Mouse (Mus musculus): ENCODE results near the gene Fam234b. TPM values are rescaled to one million over a fixed set of nuclear protein-coding genes. Genes with fewer than 3 reads are reported as not detected.

Fam234b gene
- polyA plus RNA-seq, 1 experiment from 2014 or later = 103 TPM

DNA sequence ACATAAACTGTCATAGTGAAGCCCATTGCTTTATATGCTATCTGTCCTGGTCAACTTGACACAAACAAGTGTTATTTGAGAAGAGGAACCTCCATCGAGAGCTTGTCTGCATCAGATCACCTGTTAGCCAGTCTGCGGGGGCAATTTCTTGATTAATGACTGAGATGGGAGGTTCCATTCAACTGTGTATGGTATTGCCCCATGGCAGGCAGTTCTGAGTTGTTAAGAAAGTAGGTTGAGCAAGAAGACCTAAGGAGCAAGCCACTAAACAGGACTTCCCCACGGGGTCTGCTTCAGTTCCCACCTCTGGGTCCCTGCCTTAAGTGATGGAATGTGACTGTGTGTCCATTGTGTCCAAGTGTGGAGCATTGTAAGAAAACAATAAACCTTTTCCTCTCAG, 28.5 kb upstream of the Fam234b start:
- Histone ChIP-seq H3K4me3 (replicated peaks; ENCODE audit: low read length) (no peak overlapping the region), H3K9ac (replicated peaks; ENCODE audit: low read depth, low read length) (no peak overlapping the region), H3K27me3 (replicated peaks; ENCODE audit: control insufficient read depth, insufficient read depth, low read length) (no peaks in the 10 kb centered on the region), H3K27ac (ENCODE audit: low read length) (no peak overlapping the region), H3K9me3 (ENCODE audit: control insufficient read depth, low read length) (no peaks in the 10 kb centered on the region), H3K4me1 (replicated peaks; ENCODE audit: control insufficient read depth, insufficient read depth, low read length) (peaks cover 8% of the 10 kb centered on the region), H3K36me3 (ENCODE audit: control insufficient read depth, insufficient read depth) (no peaks in the 10 kb centered on the region), H3K4me2 (ENCODE audit: low read length) (no peak overlapping the region)
- 89% methylated on average over 3 of the region's 3 CpGs for WGBS
- ATAC-seq = no peak

DNA sequence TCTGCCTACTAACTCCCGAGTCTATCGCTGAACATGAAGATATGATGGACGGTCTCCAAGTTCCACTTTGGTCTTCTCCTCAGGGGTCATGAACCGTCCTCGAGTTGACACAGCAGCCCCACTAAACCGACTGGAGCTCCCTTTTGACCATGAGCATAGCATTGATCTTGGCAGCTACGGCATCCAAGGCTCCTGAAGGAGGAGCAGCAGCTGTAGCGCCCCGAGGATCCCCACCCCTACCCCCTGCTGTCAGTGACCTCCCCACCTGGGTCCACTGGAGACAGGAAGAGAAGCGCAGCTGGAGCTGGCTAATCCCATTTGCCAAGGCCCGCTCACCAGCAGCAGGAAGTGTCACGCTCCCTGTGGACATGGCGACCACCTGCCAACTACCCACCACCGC, 26.0 kb upstream of the Fam234b start:
- WGBS = 80% methylated on average over 14 of the region's 14 CpGs
- H3K4me2 ChIP-seq (ENCODE audit: low read length) = no peak overlapping the region
- H3K9ac ChIP-seq (replicated peaks; ENCODE audit: low read depth, low read length) = no peak overlapping the region
- no peaks in the 10 kb centered on the region for H3K9me3 ChIP-seq (ENCODE audit: control insufficient read depth, low read length)
- ATAC-seq = no peak
- no peaks in the 10 kb centered on the region for H3K27me3 ChIP-seq (replicated peaks; ENCODE audit: control insufficient read depth, insufficient read depth, low read length)
- no peaks in the 10 kb centered on the region for H3K36me3 ChIP-seq (ENCODE audit: control insufficient read depth, insufficient read depth)
- no peak overlapping the region for H3K27ac ChIP-seq (ENCODE audit: low read length)
- H3K4me1 ChIP-seq (replicated peaks; ENCODE audit: control insufficient read depth, insufficient read depth, low read length) = peaks cover 8% of the 10 kb centered on the region
- H3K4me3 ChIP-seq (replicated peaks; ENCODE audit: low read length) = no peak overlapping the region

DNA sequence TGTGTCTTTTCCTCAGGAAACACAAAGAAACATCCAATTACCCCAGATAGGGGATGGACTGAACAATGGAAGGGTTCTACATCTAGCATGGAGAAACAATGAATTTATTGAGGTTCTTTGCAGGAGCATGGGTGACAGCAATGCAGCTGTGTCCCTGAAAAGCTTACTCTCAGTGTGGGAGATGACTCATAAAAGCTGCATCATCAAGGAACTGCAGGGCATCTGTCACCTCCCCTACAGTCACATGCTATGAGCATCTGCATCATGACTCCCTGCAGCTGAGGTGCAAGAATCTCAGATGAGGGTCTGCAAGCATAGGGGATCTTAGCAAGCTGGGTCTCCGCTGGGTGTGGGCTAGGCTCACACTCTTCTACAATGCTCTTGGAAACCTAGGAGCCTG, 22.8 kb upstream of the Fam234b start:
- no peak overlapping the region for H3K4me2 ChIP-seq (ENCODE audit: low read length)
- WGBS = 95% methylated on average over 1 of the region's 1 CpGs
- no peaks in the 10 kb centered on the region for H3K4me1 ChIP-seq (replicated peaks; ENCODE audit: control insufficient read depth, insufficient read depth, low read length)
- H3K27me3 ChIP-seq (replicated peaks; ENCODE audit: control insufficient read depth, insufficient read depth, low read length) = no peaks in the 10 kb centered on the region
- H3K9me3 ChIP-seq (ENCODE audit: control insufficient read depth, low read length) = no peaks in the 10 kb centered on the region
- H3K27ac ChIP-seq (ENCODE audit: low read length) = no peak overlapping the region
- no peak for ATAC-seq
- H3K4me3 ChIP-seq (replicated peaks; ENCODE audit: low read length) = no peak overlapping the region
- H3K9ac ChIP-seq (replicated peaks; ENCODE audit: low read depth, low read length) = no peak overlapping the region
- no peaks in the 10 kb centered on the region for H3K36me3 ChIP-seq (ENCODE audit: control insufficient read depth, insufficient read depth)

DNA sequence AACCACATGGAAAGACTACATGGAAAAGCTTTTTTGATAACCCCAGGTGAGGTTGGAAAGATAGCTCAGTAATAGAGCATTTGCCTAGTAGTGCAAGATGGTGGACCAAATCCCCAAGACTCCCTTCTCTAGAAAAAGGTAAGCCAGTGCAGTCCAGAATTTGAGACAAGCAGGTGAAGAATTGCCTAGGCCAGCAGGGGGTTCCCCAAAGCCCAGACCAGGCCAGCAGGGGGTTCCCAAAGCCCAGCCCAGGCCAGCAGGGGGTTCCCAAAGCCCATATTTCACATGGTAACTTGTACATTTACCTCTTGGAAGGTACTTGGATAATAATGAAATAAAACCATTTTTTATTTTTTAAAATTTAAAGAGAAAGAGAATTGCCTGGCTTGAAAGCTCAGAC, 20.5 kb upstream of the Fam234b start:
- Histone ChIP-seq H3K4me2 (ENCODE audit: low read length) (no peak overlapping the region), H3K4me3 (replicated peaks; ENCODE audit: low read length) (no peak overlapping the region), H3K27ac (ENCODE audit: low read length) (no peak overlapping the region), H3K9me3 (ENCODE audit: control insufficient read depth, low read length) (no peaks in the 10 kb centered on the region), H3K4me1 (replicated peaks; ENCODE audit: control insufficient read depth, insufficient read depth, low read length) (no peaks in the 10 kb centered on the region), H3K36me3 (ENCODE audit: control insufficient read depth, insufficient read depth) (no peaks in the 10 kb centered on the region), H3K27me3 (replicated peaks; ENCODE audit: control insufficient read depth, insufficient read depth, low read length) (no peaks in the 10 kb centered on the region), H3K9ac (replicated peaks; ENCODE audit: low read depth, low read length) (no peak overlapping the region)
- ATAC-seq = no peak

DNA sequence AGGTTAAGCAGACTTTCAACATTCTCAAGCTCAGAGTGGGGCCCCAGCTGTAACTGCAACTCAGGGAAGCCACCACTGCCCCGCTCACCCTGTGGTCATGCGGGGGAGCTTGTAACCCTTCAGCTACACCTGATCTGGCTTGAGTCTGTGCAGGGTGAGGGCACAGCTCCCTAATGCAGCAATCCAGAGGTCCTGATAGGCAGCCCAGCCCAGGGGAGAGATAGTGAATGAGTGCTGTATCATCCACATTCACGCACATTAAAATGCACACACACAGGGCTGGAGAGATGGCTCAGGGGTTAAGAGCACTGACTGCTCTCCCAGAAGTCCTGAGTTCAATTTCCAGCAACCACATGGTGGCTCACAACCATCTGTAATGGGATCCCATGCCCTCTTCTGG, 19.2 kb upstream of the Fam234b start:
- Histone ChIP-seq H3K36me3 (ENCODE audit: control insufficient read depth, insufficient read depth) (no peaks in the 10 kb centered on the region), H3K9me3 (ENCODE audit: control insufficient read depth, low read length) (no peaks in the 10 kb centered on the region), H3K4me3 (replicated peaks; ENCODE audit: low read length) (no peak overlapping the region), H3K4me1 (replicated peaks; ENCODE audit: control insufficient read depth, insufficient read depth, low read length) (no peaks in the 10 kb centered on the region), H3K27ac (ENCODE audit: low read length) (no peak overlapping the region), H3K9ac (replicated peaks; ENCODE audit: low read depth, low read length) (no peak overlapping the region), H3K4me2 (ENCODE audit: low read length) (no peak overlapping the region), H3K27me3 (replicated peaks; ENCODE audit: control insufficient read depth, insufficient read depth, low read length) (no peaks in the 10 kb centered on the region)
- no peak for ATAC-seq
- 56% methylated on average over 3 of the region's 3 CpGs for WGBS

DNA sequence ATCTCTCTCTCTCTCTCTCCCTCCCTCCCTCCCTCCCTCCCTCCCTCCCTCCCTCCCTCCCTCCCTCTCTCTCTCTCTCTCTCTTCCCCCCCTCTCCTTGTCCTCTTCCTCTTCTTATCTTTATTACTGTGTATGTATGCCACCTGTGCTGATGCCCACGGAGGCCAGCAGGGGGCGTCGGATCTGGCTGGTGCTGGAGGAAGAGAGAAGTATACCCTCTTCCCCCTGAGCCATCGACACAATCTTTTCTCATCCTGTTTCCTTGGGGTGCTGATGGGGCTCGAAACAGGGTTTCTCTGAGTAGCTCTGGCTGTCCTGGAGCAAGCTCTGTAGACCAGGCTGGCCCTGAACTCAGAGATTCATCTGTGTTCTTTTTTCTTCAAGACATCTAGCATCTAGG, 14.9 kb upstream of the Fam234b start:
- Histone ChIP-seq H3K4me2 (ENCODE audit: low read length) (no peak overlapping the region), H3K36me3 (ENCODE audit: control insufficient read depth, insufficient read depth) (no peaks in the 10 kb centered on the region), H3K27me3 (replicated peaks; ENCODE audit: control insufficient read depth, insufficient read depth, low read length) (no peaks in the 10 kb centered on the region), H3K27ac (ENCODE audit: low read length) (no peak overlapping the region), H3K9ac (replicated peaks; ENCODE audit: low read depth, low read length) (no peak overlapping the region), H3K4me3 (replicated peaks; ENCODE audit: low read length) (no peak overlapping the region), H3K4me1 (replicated peaks; ENCODE audit: control insufficient read depth, insufficient read depth, low read length) (no peaks in the 10 kb centered on the region), H3K9me3 (ENCODE audit: control insufficient read depth, low read length) (no peaks in the 10 kb centered on the region)
- WGBS = 56% methylated on average over 4 of the region's 5 CpGs
- ATAC-seq = no peak

DNA sequence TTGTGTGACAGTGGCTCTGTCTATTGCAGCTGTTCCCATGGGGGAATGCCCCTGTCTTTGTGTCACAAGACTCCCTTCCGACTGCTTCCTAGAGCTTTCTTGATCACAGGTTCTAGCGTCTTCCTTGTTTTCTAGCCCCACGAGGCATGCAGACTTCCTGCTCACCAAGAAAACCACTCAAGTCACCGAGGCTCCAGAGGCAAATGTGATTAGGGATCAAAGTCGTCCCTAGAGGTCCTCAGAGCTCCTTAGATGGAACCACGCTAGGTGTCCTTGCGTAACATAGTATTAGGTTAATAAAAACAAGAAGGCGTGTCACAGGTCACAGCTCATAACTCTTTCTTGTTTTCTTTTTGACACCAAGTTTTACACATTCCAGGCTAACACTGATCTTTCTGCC, 13.8 kb upstream of the Fam234b start:
- 60% methylated on average over 8 of the region's 8 CpGs for WGBS
- H3K4me1 ChIP-seq (replicated peaks; ENCODE audit: control insufficient read depth, insufficient read depth, low read length) = no peaks in the 10 kb centered on the region
- no peaks in the 10 kb centered on the region for H3K36me3 ChIP-seq (ENCODE audit: control insufficient read depth, insufficient read depth)
- no peak for ATAC-seq
- no peak overlapping the region for H3K27ac ChIP-seq (ENCODE audit: low read length)
- no peak overlapping the region for H3K4me2 ChIP-seq (ENCODE audit: low read length)
- H3K27me3 ChIP-seq (replicated peaks; ENCODE audit: control insufficient read depth, insufficient read depth, low read length) = no peaks in the 10 kb centered on the region
- H3K9ac ChIP-seq (replicated peaks; ENCODE audit: low read depth, low read length) = no peak overlapping the region
- H3K9me3 ChIP-seq (ENCODE audit: control insufficient read depth, low read length) = no peaks in the 10 kb centered on the region
- no peak overlapping the region for H3K4me3 ChIP-seq (replicated peaks; ENCODE audit: low read length)

DNA sequence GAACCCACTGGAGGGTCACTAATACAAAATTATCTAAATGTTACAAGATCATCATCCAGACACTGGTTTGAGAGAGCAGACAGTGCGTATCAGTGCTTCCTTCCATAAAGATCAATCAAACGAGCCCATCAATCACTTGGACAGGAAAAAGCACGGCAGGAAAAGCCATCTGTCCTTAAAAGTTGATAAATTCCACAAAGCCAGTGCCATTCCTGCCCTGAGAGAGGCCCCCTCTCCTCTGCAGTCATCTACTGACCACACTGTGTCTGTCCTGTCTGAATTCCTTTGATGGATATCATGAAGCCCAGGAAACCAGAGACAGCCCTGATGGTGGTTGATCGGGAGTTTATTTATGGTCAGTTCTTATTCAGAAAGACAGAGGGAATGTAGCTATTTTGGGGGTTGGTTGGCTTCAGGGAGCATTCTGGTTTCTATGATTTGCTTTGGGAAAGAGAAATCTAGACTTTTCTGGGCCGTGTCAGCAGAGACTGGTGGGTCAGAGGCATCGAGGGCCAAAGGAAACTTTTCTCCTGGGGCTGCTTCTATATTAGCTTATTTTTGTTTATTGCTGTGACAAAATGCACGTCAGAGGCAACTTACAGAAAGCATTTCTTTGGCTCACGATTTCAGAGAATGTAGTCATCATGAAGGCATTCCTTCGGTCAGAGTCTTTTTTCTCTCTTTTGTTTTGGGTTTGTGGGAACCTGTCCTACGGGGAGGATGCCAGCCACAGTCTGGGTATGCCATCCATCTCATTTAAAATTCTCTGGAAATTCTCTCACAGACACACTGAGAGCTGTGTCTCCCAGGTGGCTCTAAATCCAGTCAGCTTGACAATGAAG, 10.5 kb upstream of the Fam234b start:
- Histone ChIP-seq H3K4me1 (replicated peaks; ENCODE audit: control insufficient read depth, insufficient read depth, low read length) (no peaks in the 10 kb centered on the region), H3K36me3 (ENCODE audit: control insufficient read depth, insufficient read depth) (no peaks in the 10 kb centered on the region), H3K4me2 (ENCODE audit: low read length) (no peak overlapping the region)

DNA sequence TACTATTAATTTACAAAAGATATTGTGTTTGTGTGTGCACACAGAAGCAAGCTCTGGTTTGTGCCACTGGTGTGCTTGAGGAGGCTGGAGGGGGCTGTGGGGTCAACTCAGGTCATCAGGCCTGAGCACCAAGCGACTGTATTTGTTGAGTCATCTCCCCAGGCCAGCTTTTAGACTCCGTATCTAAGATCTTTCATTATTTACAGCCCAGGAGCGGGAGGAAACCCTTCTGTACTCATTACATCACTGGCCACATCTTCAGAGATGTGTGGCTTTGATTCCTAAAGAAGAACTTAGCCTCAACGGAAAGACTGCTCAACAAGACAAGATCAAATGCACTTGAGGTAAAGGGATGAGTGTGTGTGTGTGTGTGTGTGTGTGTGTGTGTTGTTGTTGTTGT, 9.1 kb upstream of the Fam234b start:
- no peak for ATAC-seq

More for the DNA sequence above, 10.5 kb upstream of the Fam234b start:
- ATAC-seq = no peak
- 84% methylated on average over 10 of the region's 10 CpGs for WGBS
- Histone ChIP-seq H3K4me3 (replicated peaks; ENCODE audit: low read length) (no peak overlapping the region), H3K9me3 (ENCODE audit: control insufficient read depth, low read length) (no peaks in the 10 kb centered on the region), H3K27ac (ENCODE audit: low read length) (no peak overlapping the region), H3K9ac (replicated peaks; ENCODE audit: low read depth, low read length) (no peak overlapping the region), H3K27me3 (replicated peaks; ENCODE audit: control insufficient read depth, insufficient read depth, low read length) (no peaks in the 10 kb centered on the region)

DNA sequence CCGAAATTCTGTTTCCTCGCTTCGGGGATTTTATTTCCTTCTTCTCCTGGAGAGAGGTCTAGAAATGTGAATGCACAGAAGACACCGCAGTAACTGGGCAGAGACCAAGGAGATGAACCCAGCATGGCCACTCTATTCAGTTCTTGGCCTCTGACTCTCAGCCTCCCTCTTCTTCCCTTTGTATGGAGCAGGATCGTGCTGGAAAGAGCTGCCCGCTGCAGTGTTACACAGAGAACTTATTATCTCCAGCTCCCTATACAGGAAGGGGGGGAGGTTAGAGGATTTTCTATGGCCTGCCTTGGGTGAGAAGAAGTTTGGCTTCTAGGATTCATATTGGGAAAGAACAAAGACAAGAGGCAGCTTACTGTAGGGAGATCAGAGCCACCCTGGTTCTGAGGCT, 7.7 kb upstream of the Fam234b start:
- ATAC-seq = no peak
- WGBS = 61% methylated on average over 6 of the region's 6 CpGs
- no peak overlapping the region for H3K27ac ChIP-seq (ENCODE audit: low read length)
- no peaks in the 10 kb centered on the region for H3K27me3 ChIP-seq (replicated peaks; ENCODE audit: control insufficient read depth, insufficient read depth, low read length)
- no peaks in the 10 kb centered on the region for H3K36me3 ChIP-seq (ENCODE audit: control insufficient read depth, insufficient read depth)
- no peak overlapping the region for H3K4me2 ChIP-seq (ENCODE audit: low read length)
- H3K4me1 ChIP-seq (replicated peaks; ENCODE audit: control insufficient read depth, insufficient read depth, low read length) = no peaks in the 10 kb centered on the region
- no peaks in the 10 kb centered on the region for H3K9me3 ChIP-seq (ENCODE audit: control insufficient read depth, low read length)
- H3K4me3 ChIP-seq (replicated peaks; ENCODE audit: low read length) = no peak overlapping the region
- H3K9ac ChIP-seq (replicated peaks; ENCODE audit: low read depth, low read length) = no peak overlapping the region

More for the DNA sequence above, 9.1 kb upstream of the Fam234b start:
- 76% methylated on average over 4 of the region's 4 CpGs for WGBS
- H3K9ac ChIP-seq (replicated peaks; ENCODE audit: low read depth, low read length) = no peak overlapping the region
- no peaks in the 10 kb centered on the region for H3K36me3 ChIP-seq (ENCODE audit: control insufficient read depth, insufficient read depth)
- H3K27me3 ChIP-seq (replicated peaks; ENCODE audit: control insufficient read depth, insufficient read depth, low read length) = no peaks in the 10 kb centered on the region
- H3K27ac ChIP-seq (ENCODE audit: low read length) = no peak overlapping the region
- H3K4me3 ChIP-seq (replicated peaks; ENCODE audit: low read length) = no peak overlapping the region
- H3K4me1 ChIP-seq (replicated peaks; ENCODE audit: control insufficient read depth, insufficient read depth, low read length) = no peaks in the 10 kb centered on the region
- no peaks in the 10 kb centered on the region for H3K9me3 ChIP-seq (ENCODE audit: control insufficient read depth, low read length)
- H3K4me2 ChIP-seq (ENCODE audit: low read length) = no peak overlapping the region

All from forebrain, embryonic 16.5 days (tissue).